Mouse (Mus musculus): ENCODE measurements around the gene Ulk3. TPM values are rescaled to one million over a fixed set of nuclear protein-coding genes. Genes with fewer than 3 reads are reported as not detected.
A peak's percentile ranks its signal among the peaks of the same experiment; 100 is the strongest.

The Ulk3 gene
- polyA plus RNA-seq, 1 experiment = 35.6 TPM

DNA sequence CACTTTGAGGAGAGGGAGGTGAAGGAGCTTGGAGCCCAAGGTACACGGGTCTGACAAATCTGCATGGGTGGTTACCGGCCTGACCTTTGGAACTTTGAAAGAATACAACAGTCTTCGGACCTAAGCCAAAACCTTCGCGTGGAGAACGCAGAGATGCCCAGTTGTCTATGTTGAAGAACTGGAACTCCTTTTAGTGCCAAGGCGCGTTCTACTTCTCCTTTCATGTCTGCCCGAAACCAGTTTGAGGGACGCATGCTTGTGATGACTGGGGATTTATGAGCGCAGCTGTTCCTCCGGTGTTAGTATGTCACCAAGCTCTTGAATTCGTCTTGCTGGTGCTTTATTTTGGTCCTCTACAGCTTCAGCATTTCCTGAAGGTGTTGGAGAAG, 27.5 kb upstream of the Ulk3 start:
- TF ChIP-seq CTCF (IDR thresholded peaks at IDR 0.05; ENCODE audit: control insufficient read depth, insufficient read depth, low read length) (no peak), POLR2A (IDR thresholded peaks at IDR 0.05; ENCODE audit: borderline replicate concordance, control insufficient read depth, low read depth, low read length) (no peak)
- Histone ChIP-seq H3K4me1 (ENCODE audit: control insufficient read depth, insufficient read depth, low read length) (peaks cover 8% of the 10 kb centered on the region), H3K27ac (ENCODE audit: control insufficient read depth, insufficient read depth, low read depth, low read length, poor library complexity) (peak overlapping the region; percentile 93), H3K4me3 (replicated peaks; ENCODE audit: control insufficient read depth, low read depth, low read length) (peak overlapping the region; percentile 64)
- WGBS = 7% methylated on average over 13 of the region's 13 CpGs

DNA sequence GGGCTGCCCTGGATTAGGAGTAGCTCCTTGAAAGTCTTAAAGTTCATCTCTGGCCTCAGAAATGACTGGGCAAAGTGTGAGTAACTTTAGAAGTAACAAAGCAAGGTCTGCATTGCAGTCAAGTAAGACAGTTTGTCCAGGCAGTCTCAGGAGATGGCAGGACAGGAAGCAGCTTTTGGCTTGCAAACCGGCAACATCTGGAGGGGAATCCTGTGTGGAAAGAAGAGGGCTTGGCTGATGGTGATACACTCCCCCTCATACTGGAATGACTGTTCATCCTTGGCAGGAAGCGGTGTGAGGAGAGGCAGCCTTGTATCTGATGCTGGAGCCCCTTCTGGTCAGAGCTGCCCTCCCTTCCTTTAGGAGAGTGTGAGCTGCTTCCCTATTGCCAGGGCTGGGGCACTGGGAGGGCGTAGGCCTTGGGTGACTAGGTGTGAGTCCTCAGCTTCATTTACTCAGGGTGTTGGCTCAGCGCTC, 26.3 kb upstream of the Ulk3 start:
- no peak for TF ChIP-seq CTCF (IDR thresholded peaks at IDR 0.05; ENCODE audit: control insufficient read depth, insufficient read depth, low read length)
- TF ChIP-seq POLR2A (IDR thresholded peaks at IDR 0.05; ENCODE audit: borderline replicate concordance, control insufficient read depth, low read depth, low read length) = no peak
- H3K4me1 ChIP-seq (ENCODE audit: control insufficient read depth, insufficient read depth, low read length) = peaks cover 8% of the 10 kb centered on the region
- H3K27ac ChIP-seq (ENCODE audit: control insufficient read depth, insufficient read depth, low read depth, low read length, poor library complexity) = peak overlapping the region; percentile 64
- peak overlapping the region; percentile 40 for H3K4me3 ChIP-seq (replicated peaks; ENCODE audit: control insufficient read depth, low read depth, low read length)
- WGBS = 35% methylated on average over 4 of the region's 4 CpGs

DNA sequence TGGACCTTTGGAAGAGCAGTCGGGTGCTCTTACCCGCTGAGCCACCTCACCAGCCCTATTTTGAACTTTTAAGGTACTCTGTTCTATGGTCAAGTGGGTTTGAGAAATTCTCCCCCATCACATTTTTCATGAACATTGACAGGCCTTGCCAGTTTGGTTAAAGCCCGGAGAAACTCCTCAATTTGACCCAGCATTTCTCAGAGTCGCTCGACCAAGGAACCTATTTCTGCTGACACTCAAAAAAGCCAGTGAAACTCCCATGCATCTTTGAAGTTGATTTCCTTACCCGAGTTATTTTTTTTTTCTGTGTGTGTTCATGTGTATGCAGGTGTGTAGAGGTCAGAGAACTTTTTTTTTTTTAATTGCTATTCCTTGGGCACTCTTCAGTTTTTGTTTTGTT, 24.6 kb upstream of the Ulk3 start:
- Histone ChIP-seq H3K4me3 (replicated peaks; ENCODE audit: control insufficient read depth, low read depth, low read length) (no peak overlapping the region), H3K4me1 (ENCODE audit: control insufficient read depth, insufficient read depth, low read length) (peaks cover 8% of the 10 kb centered on the region), H3K27ac (ENCODE audit: control insufficient read depth, insufficient read depth, low read depth, low read length, poor library complexity) (no peak overlapping the region)
- 66% methylated on average over 6 of the region's 6 CpGs for WGBS
- TF ChIP-seq POLR2A (IDR thresholded peaks at IDR 0.05; ENCODE audit: borderline replicate concordance, control insufficient read depth, low read depth, low read length) = no peak
- TF ChIP-seq CTCF (IDR thresholded peaks at IDR 0.05; ENCODE audit: control insufficient read depth, insufficient read depth, low read length) = no peak

DNA sequence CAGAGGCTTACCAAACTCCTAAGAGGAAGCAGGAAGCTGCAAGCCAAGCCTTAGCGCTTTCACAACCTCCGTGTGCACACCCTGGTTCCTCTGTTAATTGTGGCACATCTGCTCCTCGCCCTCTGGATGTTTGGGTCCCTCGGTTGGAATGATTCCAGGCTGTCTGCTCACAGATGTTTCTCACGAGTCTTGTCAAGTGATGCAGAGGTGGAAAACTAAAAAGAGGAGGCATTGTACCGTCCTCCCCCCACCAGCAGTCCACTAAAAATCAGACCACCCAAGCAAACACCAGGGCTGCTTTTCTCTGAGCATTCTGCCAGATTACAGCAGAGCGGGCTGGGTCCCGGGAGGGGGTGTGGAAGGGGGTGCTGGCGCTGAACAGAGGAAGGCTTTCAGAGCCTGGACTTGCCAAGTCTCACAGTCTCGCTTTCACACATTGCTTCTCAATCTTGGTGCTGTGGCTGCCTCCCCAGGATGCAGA, 23.5 kb upstream of the Ulk3 start:
- no peak for TF ChIP-seq CTCF (IDR thresholded peaks at IDR 0.05; ENCODE audit: control insufficient read depth, insufficient read depth, low read length)
- no peak for TF ChIP-seq POLR2A (IDR thresholded peaks at IDR 0.05; ENCODE audit: borderline replicate concordance, control insufficient read depth, low read depth, low read length)
- Histone ChIP-seq H3K4me3 (replicated peaks; ENCODE audit: control insufficient read depth, low read depth, low read length) (peak overlapping the region; percentile 1), H3K27ac (ENCODE audit: control insufficient read depth, insufficient read depth, low read depth, low read length, poor library complexity) (peak overlapping the region; percentile 68), H3K4me1 (ENCODE audit: control insufficient read depth, insufficient read depth, low read length) (peaks cover 8% of the 10 kb centered on the region)
- 27% methylated on average over 10 of the region's 10 CpGs for WGBS

DNA sequence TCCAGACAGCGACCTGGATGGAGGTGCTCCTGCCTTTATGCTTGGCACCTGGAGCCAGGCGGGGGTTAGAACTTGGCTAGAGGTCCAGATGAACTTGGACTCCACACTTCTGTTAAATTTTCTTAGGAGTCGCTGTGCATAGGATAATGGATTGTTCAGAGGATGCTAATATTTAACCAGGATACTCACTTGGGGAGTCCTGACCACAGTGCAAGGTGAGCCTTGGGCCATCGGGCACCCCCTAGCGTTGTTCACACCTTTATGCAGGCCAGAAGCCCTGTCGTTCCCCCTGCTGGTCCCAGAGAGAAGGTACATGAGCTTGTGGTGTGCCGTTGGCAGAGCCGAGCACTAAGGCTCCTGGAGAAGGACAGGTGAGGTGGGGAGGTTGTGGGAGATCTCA, 22.4 kb upstream of the Ulk3 start:
- Histone ChIP-seq H3K4me3 (replicated peaks; ENCODE audit: control insufficient read depth, low read depth, low read length) (no peak overlapping the region), H3K27ac (ENCODE audit: control insufficient read depth, insufficient read depth, low read depth, low read length, poor library complexity) (no peak overlapping the region), H3K4me1 (ENCODE audit: control insufficient read depth, insufficient read depth, low read length) (peaks cover 8% of the 10 kb centered on the region)
- TF ChIP-seq CTCF (IDR thresholded peaks at IDR 0.05; ENCODE audit: control insufficient read depth, insufficient read depth, low read length) = no peak
- no peak for TF ChIP-seq POLR2A (IDR thresholded peaks at IDR 0.05; ENCODE audit: borderline replicate concordance, control insufficient read depth, low read depth, low read length)
- WGBS = 78% methylated on average over 8 of the region's 8 CpGs

DNA sequence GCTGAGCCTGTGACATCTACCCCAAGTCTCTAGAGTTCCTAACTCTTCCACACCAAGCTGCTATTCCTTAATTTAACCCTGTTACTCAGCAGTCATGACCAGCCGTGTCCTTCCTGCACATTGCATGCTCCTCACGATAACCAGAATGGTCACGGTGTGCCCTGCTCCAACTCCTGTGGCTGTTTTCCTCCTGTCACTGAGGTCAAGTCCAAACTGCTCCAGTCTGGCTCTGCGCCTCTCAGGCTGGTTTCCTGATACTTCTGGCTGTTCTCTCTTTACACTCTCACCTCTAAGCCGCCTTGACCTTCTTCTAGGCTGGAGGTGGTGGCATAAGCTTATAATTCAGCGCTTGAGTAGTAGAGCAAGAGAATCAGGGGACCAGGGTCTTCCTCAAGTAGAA, 20.8 kb upstream of the Ulk3 start:
- TF ChIP-seq POLR2A (IDR thresholded peaks at IDR 0.05; ENCODE audit: borderline replicate concordance, control insufficient read depth, low read depth, low read length) (no peak), CTCF (IDR thresholded peaks at IDR 0.05; ENCODE audit: control insufficient read depth, insufficient read depth, low read length) (no peak)
- WGBS = 84% methylated on average over 6 of the region's 6 CpGs
- Histone ChIP-seq H3K4me3 (replicated peaks; ENCODE audit: control insufficient read depth, low read depth, low read length) (no peak overlapping the region), H3K27ac (ENCODE audit: control insufficient read depth, insufficient read depth, low read depth, low read length, poor library complexity) (no peak overlapping the region), H3K4me1 (ENCODE audit: control insufficient read depth, insufficient read depth, low read length) (peaks cover 4% of the 10 kb centered on the region)

DNA sequence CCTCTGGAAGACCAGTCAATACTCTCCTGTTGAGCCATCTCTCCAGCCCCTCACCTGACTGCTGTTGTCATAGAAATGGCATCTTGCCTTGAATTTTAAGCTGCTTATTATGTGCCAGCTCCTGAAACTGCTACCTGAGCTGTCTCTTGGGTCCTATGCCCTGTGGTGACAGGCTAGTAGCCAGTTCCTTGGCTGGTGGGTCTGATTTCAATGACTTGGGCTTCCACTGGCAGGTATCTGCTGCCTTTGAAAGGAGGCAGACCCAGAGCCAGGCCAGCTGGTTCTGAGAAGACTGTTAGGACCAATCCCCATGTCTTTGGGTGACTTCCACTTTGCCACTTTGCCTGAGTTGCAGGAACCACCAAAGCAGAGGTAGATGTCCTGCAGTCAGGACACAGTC, 14.9 kb upstream of the Ulk3 start:
- TF ChIP-seq CTCF (IDR thresholded peaks at IDR 0.05; ENCODE audit: control insufficient read depth, insufficient read depth, low read length) (no peak), POLR2A (IDR thresholded peaks at IDR 0.05; ENCODE audit: borderline replicate concordance, control insufficient read depth, low read depth, low read length) (no peak)
- H3K4me1 ChIP-seq (ENCODE audit: control insufficient read depth, insufficient read depth, low read length) = no peaks in the 10 kb centered on the region
- no peak overlapping the region for H3K4me3 ChIP-seq (replicated peaks; ENCODE audit: control insufficient read depth, low read depth, low read length)
- no peak overlapping the region for H3K27ac ChIP-seq (ENCODE audit: control insufficient read depth, insufficient read depth, low read depth, low read length, poor library complexity)

DNA sequence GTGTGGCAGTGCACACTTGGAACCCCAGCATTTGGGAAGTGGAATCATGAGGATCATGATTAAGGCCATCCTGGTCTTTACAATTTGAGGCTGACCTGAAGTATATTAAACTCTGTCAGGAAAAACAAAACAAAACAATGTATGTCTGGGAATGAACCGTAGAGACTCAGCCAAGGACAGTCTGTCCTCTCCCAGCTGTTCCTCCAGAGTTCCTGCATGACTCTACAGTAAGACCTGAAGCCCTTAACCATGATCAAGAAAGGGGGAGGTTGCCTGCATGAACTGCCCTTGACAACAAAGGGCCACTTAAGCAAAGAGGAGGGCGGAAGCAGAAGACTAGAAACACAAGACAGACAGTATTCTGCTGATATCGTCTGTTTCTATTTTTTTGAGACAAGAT, 13.7 kb upstream of the Ulk3 start:
- WGBS = 77% methylated on average over 3 of the region's 3 CpGs
- no peak for TF ChIP-seq POLR2A (IDR thresholded peaks at IDR 0.05; ENCODE audit: borderline replicate concordance, control insufficient read depth, low read depth, low read length)
- TF ChIP-seq CTCF (IDR thresholded peaks at IDR 0.05; ENCODE audit: control insufficient read depth, insufficient read depth, low read length) = no peak
- Histone ChIP-seq H3K4me3 (replicated peaks; ENCODE audit: control insufficient read depth, low read depth, low read length) (no peak overlapping the region), H3K27ac (ENCODE audit: control insufficient read depth, insufficient read depth, low read depth, low read length, poor library complexity) (no peak overlapping the region), H3K4me1 (ENCODE audit: control insufficient read depth, insufficient read depth, low read length) (no peaks in the 10 kb centered on the region)
